Mouse (Mus musculus): Measurements from ENCODE around the gene Olfr643.
A peak's percentile ranks its signal among the peaks of the same experiment; 100 is the strongest.

Gene Olfr643

GRCm38 (mm10) chr7:104137305-104137704, at the start of gene Olfr643:
Gene Olfr643, minus strand, starts transcription at chr7:104137405.
- no peak for DNase-seq

DNA sequence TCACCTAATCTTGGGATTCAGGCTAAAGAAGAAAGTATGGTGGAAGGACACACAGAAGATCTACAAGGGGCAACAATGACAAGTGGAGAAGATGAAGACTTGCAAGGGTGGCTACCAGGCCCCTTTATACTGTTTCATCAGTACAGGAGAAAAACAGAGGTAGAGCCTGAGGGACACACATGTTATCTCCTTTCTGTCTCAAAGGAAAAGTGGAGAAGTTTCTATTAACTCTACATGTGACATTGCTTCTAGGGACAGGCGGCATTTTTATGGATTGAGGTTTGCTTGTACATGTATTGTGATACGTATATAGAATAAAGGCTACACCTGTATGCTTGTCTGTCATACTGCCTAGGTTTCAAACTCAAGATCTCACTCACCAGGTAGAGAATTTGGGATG, 46.1 kb upstream of the Olfr643 start, which contains the start of gene Olfr648:
Gene Olfr648, minus strand, starts transcription at position 101 of the 400 bp plus-strand sequence.
- DNase-seq, result no peak

DNA sequence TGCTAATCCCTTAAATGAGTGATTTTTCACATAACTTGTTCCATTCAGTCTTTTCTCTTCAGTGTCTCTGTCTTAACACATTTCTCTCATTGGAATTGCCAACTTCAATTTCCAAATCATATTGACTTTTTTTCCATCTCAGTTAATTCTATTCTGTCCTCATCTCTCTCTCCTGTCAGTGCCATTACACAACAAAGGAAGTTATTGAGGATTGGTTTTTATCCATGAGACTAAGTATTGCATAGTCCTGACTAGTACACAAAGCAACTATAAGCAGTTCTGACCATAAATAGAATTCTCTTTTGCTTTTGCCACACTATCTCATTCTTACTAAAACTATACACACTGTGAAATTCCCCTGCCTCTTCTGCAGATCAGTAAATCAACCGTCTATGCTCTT, 41.9 kb upstream of the Olfr643 start:
- no peak for DNase-seq

- no peak for DNase-seq
Observed at GRCm38 (mm10) chr7:104178422-104179054, 41.3 kb upstream of the Olfr643 start.

DNA sequence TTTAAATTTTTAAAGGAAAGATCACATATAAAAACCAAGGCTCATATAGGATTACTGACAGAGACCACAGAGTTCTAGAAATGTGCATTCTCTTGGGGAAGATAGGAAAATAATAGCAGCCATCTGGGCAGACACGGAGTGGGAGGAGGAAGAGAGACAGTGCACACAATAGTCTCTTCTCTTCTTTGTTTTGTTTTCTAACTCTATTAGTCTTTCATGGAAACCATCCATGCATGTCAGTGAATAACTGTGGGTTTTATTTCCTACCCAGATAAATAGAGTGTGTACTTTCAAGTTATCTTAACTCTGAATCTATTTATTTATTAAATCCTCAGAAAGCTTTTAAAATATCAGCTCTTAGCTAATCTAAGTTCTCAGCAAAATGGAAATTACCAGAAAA, 37.9 kb upstream of the Olfr643 start:
- DNase-seq, result no peak

GRCm38 (mm10) chr7:104169634-104170204, 32.5 kb upstream of the Olfr643 start:
- DNase-seq, result peak; percentile 14 to 28

GRCm38 (mm10) chr7:104167105-104167504, 29.9 kb upstream of the Olfr643 start:
- DNase-seq, result peak; percentile 11 to 18

- no peak for DNase-seq
Observed at GRCm38 (mm10) chr7:104150456-104150855, 13.3 kb upstream of the Olfr643 start, which contains the start of gene Ubqlnl. Gene Ubqlnl, minus strand, starts transcription at chr7:104150556.

DNA sequence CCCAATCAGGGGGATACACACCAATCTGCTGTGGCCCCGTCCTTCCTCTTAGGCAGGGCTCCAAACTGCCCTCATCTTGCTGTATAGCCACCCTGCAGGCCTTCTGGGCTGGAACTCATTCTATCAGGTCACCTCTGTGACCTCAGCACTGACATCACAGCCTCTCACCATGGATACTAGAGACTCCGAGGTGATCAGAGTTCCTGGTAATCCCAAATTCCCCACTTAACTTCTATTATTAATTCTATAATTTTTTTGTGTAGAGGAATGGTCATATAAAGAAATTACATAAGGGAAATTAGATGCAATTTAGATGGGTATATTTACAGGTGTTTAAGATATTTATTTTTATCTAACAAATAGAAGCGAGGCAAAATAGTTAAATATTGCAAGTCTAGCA, 6.0 kb upstream of the Olfr643 start, which contains the start of gene Ubqln3:
Gene Ubqln3, minus strand, starts transcription at position 101 of the 400 bp plus-strand sequence.
- no peak for DNase-seq

GRCm38 (mm10) chr7:104129726-104130125, 7.5 kb downstream of the Olfr643 start, which contains the start of gene Ubqln5:
Gene Ubqln5, minus strand, starts transcription at chr7:104129826.
- DNase-seq, result peak in 1 of 2 experiments; percentile 17

- no peak for DNase-seq
Observed at GRCm38 (mm10) chr7:104104757-104104972, 32.5 kb downstream of the Olfr643 start, which contains the start of gene Olfr646. Gene Olfr646, plus strand, starts transcription at chr7:104104873.

- no peak for DNase-seq
Observed at GRCm38 (mm10) chr7:104103913-104104756, 33.1 kb downstream of the Olfr643 start.

DNA sequence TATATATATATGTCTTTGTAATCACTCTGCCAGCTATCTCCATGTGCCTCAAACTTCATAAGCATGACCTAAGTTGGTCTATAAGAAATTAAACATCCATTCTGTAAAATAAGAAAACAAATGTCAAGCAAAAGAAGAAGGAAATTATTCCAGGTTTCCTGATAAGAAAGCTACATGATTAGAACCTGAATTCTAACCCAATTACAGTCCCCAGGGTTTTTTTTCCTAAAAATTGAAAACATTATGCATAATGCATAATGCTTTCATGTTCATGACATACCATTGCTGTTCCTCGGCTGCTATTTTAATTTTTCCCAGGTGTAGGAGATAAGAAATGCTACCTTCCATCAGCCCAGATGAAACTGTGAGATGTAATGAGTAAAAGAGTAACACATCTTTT, 51.8 kb downstream of the Olfr643 start, which contains the start of gene Olfr645:
Gene Olfr645, minus strand, starts transcription at position 101 of the 400 bp plus-strand sequence.
- DNase-seq, result no peak

GRCm38 (mm10) chr7:104071769-104072168, 65.4 kb downstream of the Olfr643 start, which contains the start of gene Olfr644:
Gene Olfr644, minus strand, starts transcription at chr7:104071869.
- no peak for DNase-seq

GRCm38 (mm10) chr7:104061345-104061744, 75.9 kb downstream of the Olfr643 start, which contains the start of gene 4930516K23Rik:
Gene 4930516K23Rik, minus strand, starts transcription at chr7:104061445.
- no peak for DNase-seq

GRCm38 (mm10) chr7:104059215-104059614, 78.0 kb downstream of the Olfr643 start:
- no peak for DNase-seq

DNA sequence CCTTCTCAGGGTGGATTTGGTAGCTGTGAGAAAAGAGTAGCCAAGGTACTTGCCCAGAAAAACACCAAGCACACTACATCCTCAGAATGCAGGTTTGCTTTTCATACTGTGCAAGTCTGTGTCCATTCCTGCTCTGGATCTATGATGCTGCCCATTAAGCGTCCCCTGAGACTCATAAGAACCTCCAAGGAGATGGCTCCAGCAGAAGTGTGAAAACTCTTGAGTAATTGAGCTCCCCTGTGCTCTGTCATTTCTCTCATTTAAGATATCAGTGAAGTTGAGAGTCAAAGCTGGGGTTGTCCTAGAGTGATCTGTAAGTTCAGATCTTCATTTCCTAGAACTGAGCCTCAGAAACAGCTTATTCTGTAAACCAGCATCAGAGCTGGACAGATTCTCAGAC, 84.6 kb downstream of the Olfr643 start, which contains the start of gene Olfr642:
Gene Olfr642, minus strand, starts transcription at position 101 of the 400 bp plus-strand sequence.
- no peak for DNase-seq

GRCm38 (mm10) chr7:104050745-104051144, 86.5 kb downstream of the Olfr643 start:
- DNase-seq, result no peak

DNA sequence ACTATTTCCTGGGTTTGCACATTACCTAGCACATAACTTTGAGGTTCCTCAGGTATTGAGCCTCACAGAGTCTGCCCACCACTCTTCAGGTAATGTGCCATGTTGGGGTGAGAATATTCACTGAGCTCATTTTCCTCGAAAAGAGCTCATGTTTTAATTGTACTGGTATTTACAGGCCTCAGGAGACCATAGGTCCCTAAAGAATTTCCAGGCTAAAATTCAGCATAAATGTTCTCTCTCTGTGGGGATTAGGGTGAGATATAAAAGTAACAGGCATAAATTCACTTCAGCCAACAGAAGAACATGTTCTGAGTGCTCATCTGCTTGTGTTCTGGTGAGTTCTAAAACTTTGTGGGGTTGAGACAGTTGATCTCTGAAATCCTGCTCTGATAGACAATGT, 102.1 kb downstream of the Olfr643 start, which contains the start of gene Olfr641:
Gene Olfr641, plus strand, starts transcription at position 301 of the 400 bp plus-strand sequence.
- DNase-seq, result no peak

DNA sequence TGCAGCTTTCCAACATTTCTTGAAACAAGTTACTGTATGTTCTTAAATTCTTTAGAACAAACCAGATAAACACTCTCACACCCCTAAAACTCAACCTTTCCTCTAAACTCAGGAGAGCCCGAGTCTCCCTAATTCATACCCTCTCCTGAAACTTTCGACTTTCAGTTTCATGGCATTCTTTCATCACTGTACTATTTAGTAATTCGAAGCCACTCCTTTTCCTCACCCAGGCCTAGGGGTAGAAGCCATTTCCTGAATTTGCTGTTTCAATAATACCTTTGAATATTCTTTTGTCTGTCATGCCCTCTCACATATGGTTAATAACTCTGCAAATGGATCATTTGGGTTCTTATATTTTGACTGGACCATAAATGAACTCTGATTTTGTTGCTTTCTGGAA, 110.2 kb downstream of the Olfr643 start:
- DNase-seq, result no peak

DNA sequence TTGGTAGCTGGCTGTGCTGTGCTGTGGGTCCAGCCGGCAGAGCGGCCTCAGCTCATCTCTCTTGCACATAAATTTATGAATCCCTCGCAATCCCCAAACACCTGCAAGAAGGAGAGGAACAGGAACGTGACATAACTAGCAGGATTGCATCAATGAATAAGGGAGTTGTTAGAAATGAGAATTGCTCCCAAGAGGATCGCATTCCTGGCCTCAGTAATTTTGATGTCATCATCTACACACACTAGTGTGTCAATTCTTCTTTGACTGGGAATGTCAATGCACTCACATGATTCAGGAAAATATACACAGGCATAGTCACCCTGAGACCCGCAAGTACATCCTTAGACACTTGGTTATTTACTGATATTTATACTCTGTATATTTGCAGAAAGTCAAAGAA, 111.7 kb downstream of the Olfr643 start, which contains the start of gene Olfr640:
Gene Olfr640, minus strand, starts transcription at position 101 of the 400 bp plus-strand sequence.
- no peak for DNase-seq

DNA sequence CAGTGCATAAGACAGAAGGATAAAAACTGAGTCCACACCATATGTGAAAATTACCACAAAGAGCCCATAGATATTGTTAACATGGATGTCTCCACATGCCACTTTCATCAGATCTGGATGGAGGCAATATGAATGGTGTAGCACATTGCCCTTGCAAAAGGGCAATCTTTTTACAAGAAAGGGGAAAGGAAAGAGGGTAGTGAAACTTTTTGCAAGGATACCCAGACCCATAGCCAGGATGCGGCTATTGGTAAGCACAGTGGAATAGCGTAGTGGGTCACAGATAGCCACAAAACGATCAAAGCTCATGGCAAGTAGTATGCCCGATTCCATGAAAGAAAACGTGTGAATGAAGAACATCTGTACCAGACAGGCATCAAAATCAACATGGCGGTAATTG, 115.6 kb downstream of the Olfr643 start:
- no peak for DNase-seq

- DNase-seq, result no peak
Observed at GRCm38 (mm10) chr7:104018953-104019352, 118.3 kb downstream of the Olfr643 start.
